Mouse (Mus musculus) stomach, embryonic 14.5 days (tissue): ENCODE data around the gene Macf1. TPM values are rescaled to one million over a fixed set of nuclear protein-coding genes. Genes with fewer than 3 reads are reported as not detected.
"Not testable (repeated sequence)": the region's sequence is repeated elsewhere in the genome, so short reads cannot be mapped to it uniquely, and the experiment has no call there.

Experiments
- ATAC-seq: fragments of 200-750 bp; cut with Nextera tagmentation; 2 replicates; pipeline ENCODE4 v1.8.0; 2017; ENCODE audit warnings: low read depth, moderate TSS enrichment; ENCODE audit not compliant: insufficient number of reproducible peaks, insufficient read depth, low FRiP score
- H3K27ac ChIP-seq: fragments of 300-500 bp; sonication (generic); 2 replicates; pipeline ENCODE4 v1.5.1; 2014; ENCODE audit warnings: mild to moderate bottlenecking, low read length, moderate library complexity, mixed read lengths
- H3K27me3 ChIP-seq: fragments of 300-500 bp; sonication (generic); 2 replicates; pipeline ENCODE4 v1.6.1; 2014; ENCODE audit warnings: low read length, control low read depth, mixed read lengths; ENCODE audit not compliant: control insufficient read depth, insufficient read depth
- H3K36me3 ChIP-seq: fragments of 300-500 bp; sonication (generic); 2 replicates; pipeline ENCODE4 v1.6.1; 2014; ENCODE audit warnings: mild to moderate bottlenecking, control low read depth, low read length, moderate library complexity, mixed read lengths; ENCODE audit not compliant: control insufficient read depth, insufficient read depth
- H3K4me1 ChIP-seq: fragments of 300-500 bp; sonication (generic); 2 replicates; pipeline ENCODE4 v1.6.1; 2014; ENCODE audit warnings: low read length, control low read depth, mixed read lengths; ENCODE audit not compliant: control insufficient read depth, insufficient read depth
- H3K4me2 ChIP-seq: fragments of 300-500 bp; sonication (generic); replicated peaks from 2 replicates; pipeline ENCODE4 v1.6.1; 2014; ENCODE audit warnings: low read depth, low read length, control low read depth
- H3K4me3 ChIP-seq: fragments of 300-500 bp; sonication (generic); 2 replicates; pipeline ENCODE4 v1.5.1; 2014; ENCODE audit warnings: low read depth, low read length, control low read depth
- H3K9ac ChIP-seq: fragments of 300-500 bp; sonication (generic); replicated peaks from 2 replicates; pipeline ENCODE4 v1.6.1; 2014; ENCODE audit warnings: low read depth, mild to moderate bottlenecking, control low read depth, low read length, moderate library complexity, mixed read lengths
- H3K9me3 ChIP-seq: fragments of 300-500 bp; sonication (generic); 2 replicates; pipeline ENCODE4 v1.6.1; 2016; ENCODE audit warnings: low read depth, low read length, control low read depth; ENCODE audit not compliant: control insufficient read depth
- WGBS: fragments of 180-500 bp; shearing (Covaris S2); extraction: QIAGEN DNeasy Blood & Tissue Kit; methylation state at CpG from one replicate; pipeline ENCODE4 v1.1.7; 2014; 5-methylcytosine and 5-hydroxymethylcytosine counted together
- polyA plus RNA-seq: library from polyadenylated mRNA; unstranded; fragments of >200 nt; fragmentation: Nextera tagmentation; extraction: Ambion mirVana; gene quantifications from 2 replicates; pipeline ENCODE4 v1.2.1, GENCODE M21; 2014

Macf1 gene
- polyA plus RNA-seq, 1 experiment from 2014 or later: 86.9 TPM

GRCm38 (mm10) chr4:123326087-123326486 is 358.1 kb downstream of the Macf1 start:
- H3K4me2 ChIP-seq: no peak overlapping the region
- no peaks in the 10 kb centered on the region for H3K4me1 ChIP-seq
- H3K9ac ChIP-seq: no peak overlapping the region
- no peak for ATAC-seq
- no peak overlapping the region for H3K4me3 ChIP-seq
- no peaks in the 10 kb centered on the region for H3K9me3 ChIP-seq
- H3K27me3 ChIP-seq: 0 out of 2 replicates have a peak, but pooled peaks cover 4% of the 10 kb centered on the region
- 79% methylated on average over 3 of the region's 3 CpGs for WGBS
- no peak overlapping the region for H3K27ac ChIP-seq
- no peaks in the 10 kb centered on the region for H3K36me3 ChIP-seq

- Histone ChIP-seq H3K4me3 (peak within 1 kb of the TSS; percentile 11; the same call in 1 of the 2 replicates), H3K27ac (no peak within 1 kb of the TSS), H3K4me1 (no peaks in the 10 kb centered on the region), H3K36me3 (no peaks in the 10 kb centered on the region), H3K9ac (no peak within 1 kb of the TSS), H3K4me2 (peak within 1 kb of the TSS; percentile 40), H3K27me3 (0 out of 2 replicates have a peak, but pooled peaks cover 4% of the 10 kb centered on the region), H3K9me3 (no peaks in the 10 kb centered on the region)
- no peak for ATAC-seq
- 12% methylated on average over 13 of the region's 13 CpGs for WGBS
Observed at GRCm38 (mm10) chr4:123323534-123323933, 360.6 kb downstream of the Macf1 start, which contains the start of gene Oxct2a. Gene Oxct2a, minus strand, starts transcription at chr4:123323634.

GRCm38 (mm10) chr4:123322910-123323309 is 361.2 kb downstream of the Macf1 start:
- not testable (repeated sequence) for H3K36me3 ChIP-seq, H3K27ac ChIP-seq, H3K9me3 ChIP-seq, H3K27me3 ChIP-seq, H3K9ac ChIP-seq, H3K4me1 ChIP-seq, ATAC-seq
- Histone ChIP-seq H3K4me2 (peak overlapping the region; percentile 40), H3K4me3 (peak overlapping the region; percentile 11; the same call in 1 of the 2 replicates)
- WGBS: 18% methylated on average over 21 of the region's 38 CpGs

- no peaks in the 10 kb centered on the region for H3K4me1 ChIP-seq
- H3K4me3 ChIP-seq: no peak overlapping the region
- no peak overlapping the region for H3K4me2 ChIP-seq
- H3K27me3 ChIP-seq: no peaks in the 10 kb centered on the region
- H3K36me3 ChIP-seq: no peaks in the 10 kb centered on the region
- 87% methylated on average over 3 of the region's 3 CpGs for WGBS
- H3K9ac ChIP-seq: no peak overlapping the region
- no peak overlapping the region for H3K27ac ChIP-seq
- H3K9me3 ChIP-seq: no peaks in the 10 kb centered on the region
- ATAC-seq: no peak
Observed at GRCm38 (mm10) chr4:123314497-123314896, 369.7 kb downstream of the Macf1 start.

GRCm38 (mm10) chr4:123313010-123313409 is 371.1 kb downstream of the Macf1 start:
- 71% methylated on average over 6 of the region's 6 CpGs for WGBS
- Histone ChIP-seq H3K4me1 (no peaks in the 10 kb centered on the region), H3K36me3 (no peaks in the 10 kb centered on the region), H3K4me2 (no peak overlapping the region), H3K9ac (no peak overlapping the region), H3K4me3 (no peak overlapping the region), H3K27me3 (no peaks in the 10 kb centered on the region), H3K9me3 (no peaks in the 10 kb centered on the region), H3K27ac (no peak overlapping the region)
- ATAC-seq: no peak

GRCm38 (mm10) chr4:123311845-123312244 is 372.3 kb downstream of the Macf1 start:
- H3K27ac ChIP-seq: no peak overlapping the region
- H3K9ac ChIP-seq: no peak overlapping the region
- H3K4me1 ChIP-seq: no peaks in the 10 kb centered on the region
- H3K4me3 ChIP-seq: no peak overlapping the region
- 67% methylated on average over 7 of the region's 7 CpGs for WGBS
- no peak overlapping the region for H3K4me2 ChIP-seq
- no peaks in the 10 kb centered on the region for H3K36me3 ChIP-seq
- H3K9me3 ChIP-seq: no peaks in the 10 kb centered on the region
- H3K27me3 ChIP-seq: no peaks in the 10 kb centered on the region
- no peak for ATAC-seq

GRCm38 (mm10) chr4:123308292-123308691 is 375.9 kb downstream of the Macf1 start:
- Histone ChIP-seq H3K9ac (no peak overlapping the region), H3K4me2 (no peak overlapping the region), H3K4me3 (no peak overlapping the region), H3K9me3 (no peaks in the 10 kb centered on the region), H3K36me3 (peaks cover 6% of the 10 kb centered on the region; the same call in 1 of the 2 replicates), H3K27me3 (no peaks in the 10 kb centered on the region), H3K4me1 (no peaks in the 10 kb centered on the region), H3K27ac (no peak overlapping the region)
- ATAC-seq: no peak
- 49% methylated on average over 3 of the region's 3 CpGs for WGBS

- no peak for ATAC-seq
- Histone ChIP-seq H3K9me3 (no peaks in the 10 kb centered on the region), H3K4me1 (no peaks in the 10 kb centered on the region), H3K9ac (no peak overlapping the region), H3K27me3 (no peaks in the 10 kb centered on the region), H3K36me3 (peaks cover 9% of the 10 kb centered on the region), H3K4me2 (no peak overlapping the region), H3K27ac (no peak overlapping the region), H3K4me3 (no peak overlapping the region)
- 89% methylated on average over 10 of the region's 10 CpGs for WGBS
Observed at GRCm38 (mm10) chr4:123306999-123307398, 377.2 kb downstream of the Macf1 start.

GRCm38 (mm10) chr4:123305789-123306188 is 378.4 kb downstream of the Macf1 start:
- 29% methylated on average over 3 of the region's 3 CpGs for WGBS

More at GRCm38 (mm10) chr4:123305789-123306188, 378.4 kb downstream of the Macf1 start:
- Histone ChIP-seq H3K27me3 (no peaks in the 10 kb centered on the region), H3K4me1 (no peaks in the 10 kb centered on the region), H3K4me2 (no peak overlapping the region), H3K4me3 (no peak overlapping the region), H3K36me3 (peaks cover 13% of the 10 kb centered on the region), H3K9me3 (no peaks in the 10 kb centered on the region), H3K27ac (no peak overlapping the region), H3K9ac (no peak overlapping the region)
- ATAC-seq: no peak
